24 mouse cellular contexts compared by ENCODE assay signal in genomic region chr9:116296349-116296748, GRCm38 (mm10).
"Had no signal": no experiment of that assay in that cellular context is flagged by ENCODE, and none has a peak within 500 bp of the region (broad histone marks: within the 10 kb centered on the region; RNA-seq: fewer than 3 reads in every experiment).

No protein-coding gene starts in this region.

- H3K4me2 ChIP-seq: heart, embryonic 11.5 days; heart, embryonic 13.5 days; heart, embryonic 15.5 days; hindbrain, embryonic 13.5 days; hindbrain, embryonic 15.5 days; kidney, embryonic 15.5 days; limb, embryonic 12.5 days had no signal

- H3K4me3 ChIP-seq: heart, adult 2 months; heart, embryonic 13.5 days; heart, embryonic 15.5 days; hindbrain, embryonic 13.5 days; hindbrain, embryonic 15.5 days; kidney, embryonic 15.5 days; limb, embryonic 10.5 days; limb, embryonic 12.5 days had no signal

- ATAC-seq: hindbrain, postnatal 0 days; intestine, embryonic 16.5 days had no signal

- H3K27ac ChIP-seq: heart, adult 2 months; heart, embryonic 13.5 days; heart, embryonic 15.5 days; hindbrain, embryonic 13.5 days; hindbrain, embryonic 15.5 days; hindbrain, postnatal 0 days; kidney, embryonic 15.5 days; kidney, postnatal 0 days; limb, embryonic 10.5 days; limb, embryonic 12.5 days had no signal

- H3K27me3 ChIP-seq: heart, embryonic 13.5 days; heart, embryonic 15.5 days; hindbrain, embryonic 13.5 days; hindbrain, embryonic 15.5 days; kidney, embryonic 15.5 days; limb, embryonic 12.5 days had no signal

- H3K9me3 ChIP-seq: heart, embryonic 13.5 days; heart, embryonic 15.5 days; hindbrain, embryonic 13.5 days; hindbrain, embryonic 15.5 days; kidney, embryonic 15.5 days; limb, embryonic 10.5 days; limb, embryonic 12.5 days had no signal

- H3K4me1 ChIP-seq: hindbrain, embryonic 15.5 days; limb, embryonic 10.5 days had no signal

- H3K9ac ChIP-seq: heart, embryonic 13.5 days; heart, embryonic 15.5 days; hindbrain, embryonic 13.5 days; hindbrain, embryonic 15.5 days; kidney, embryonic 15.5 days; limb, embryonic 12.5 days had no signal

- DNase-seq: gastrocnemius, postnatal 14 days; gastrocnemius, postnatal 36 days; heart, adult 11 months; heart, adult 2 months; heart, postnatal 14 days; heart, postnatal 36 days; kidney, adult 11 months; kidney, adult 2 months; kidney, adult 9 months; kidney, postnatal 14 days; kidney, postnatal 36 days; layer of hippocampus, adult 9-11 months; layer of hippocampus, postnatal 36 days had no signal

- H3K36me3 ChIP-seq: heart, embryonic 13.5 days; heart, embryonic 15.5 days; hindbrain, embryonic 13.5 days; hindbrain, embryonic 15.5 days; kidney, embryonic 15.5 days; limb, embryonic 10.5 days; limb, embryonic 12.5 days had no signal
